ENCODE assay signal across 31 mouse cellular contexts in genomic region chr1:172387246-172387645, GRCm38 (mm10). TPM values are rescaled to one million over a fixed set of nuclear protein-coding genes. Genes with fewer than 3 reads are reported as not detected.
DNase-seq lines count a peak whose midpoint lies in the region; ATAC-seq lines count a peak whose summit lies in the region.
"Had no signal": no experiment of that assay in that cellular context is flagged by ENCODE, and none has a peak within 500 bp of the region (broad histone marks: within the 10 kb centered on the region; RNA-seq: fewer than 3 reads in every experiment).

No protein-coding gene starts in this region.

- peak; percentile 31; the same call in 1 of the 2 replicates for ATAC-seq in frontal cortex, adult (ENCODE audit: low TSS enrichment)
- peak; percentile 79 for ATAC-seq in forebrain, embryonic 15.5 days (replicated peaks)
- ATAC-seq: activated CD4-positive, CD25-positive, alpha-beta regulatory T cell, adult 4 months; CD4-positive, CD25-positive, alpha-beta regulatory T cell, adult 4 months; intestine, postnatal 0 days had no signal

- H3K9me3 ChIP-seq in forebrain, embryonic 15.5 days = no peaks in the 10 kb centered on the region
- H3K9me3 ChIP-seq: embryonic facial prominence, embryonic 12.5 days; embryonic facial prominence, embryonic 15.5 days; heart, embryonic 13.5 days; hindbrain, embryonic 12.5 days; hindbrain, embryonic 15.5 days had no signal

- WGBS in forebrain, embryonic 15.5 days = 34% methylated on average over 5 of the region's 5 CpGs

- intact Hi-C loops in left cerebral cortex, postnatal 36 days (cut with DNase I) = no loop called here

- H3K27me3 ChIP-seq in forebrain, embryonic 15.5 days = no peaks in the 10 kb centered on the region
- H3K27me3 ChIP-seq: embryonic facial prominence, embryonic 12.5 days; embryonic facial prominence, embryonic 15.5 days; hindbrain, embryonic 12.5 days; hindbrain, embryonic 15.5 days had no signal

- no peak for DNase-seq in frontal cortex, postnatal 25 days (ENCODE audit: low spot score in 2 of 2)
- DNase-seq in Muller cell, postnatal 12 days (ENCODE audit: inconsistent ontology term) = peak; percentile 63
- DNase-seq in brain, adult 2 months (ENCODE audit: low read depth, low spot score) = peak; percentile 31
- no peak for DNase-seq in left cerebral cortex, postnatal 36 days (ENCODE audit: low spot score in 2 of 2)
- DNase-seq in urinary bladder, postnatal 36 days (ENCODE audit: low spot score in 2 of 2) = no peak
- no peak for DNase-seq in left cerebral cortex, adult 18-20 months (ENCODE audit: low spot score in 2 of 2)
- DNase-seq: adrenal gland, adult 8-10 months; adrenal gland, postnatal 25 days; cerebellum, adult 11 months; cerebellum, adult 2 months; cerebellum, adult 9-11 months; cerebellum, postnatal 25 days; gastrocnemius, postnatal 25 days; heart, adult 18-20 months had no signal

- no peak overlapping the region for H3K4me3 ChIP-seq in forebrain, embryonic 15.5 days
- H3K4me3 ChIP-seq: embryonic facial prominence, embryonic 12.5 days; embryonic facial prominence, embryonic 15.5 days; heart, embryonic 13.5 days; hindbrain, embryonic 12.5 days; hindbrain, embryonic 15.5 days had no signal

- peak overlapping the region; percentile 74 for H3K27ac ChIP-seq in forebrain, embryonic 15.5 days (replicated peaks)
- H3K27ac ChIP-seq: embryonic facial prominence, embryonic 12.5 days; embryonic facial prominence, embryonic 15.5 days; heart, embryonic 13.5 days; hindbrain, embryonic 12.5 days; hindbrain, embryonic 15.5 days had no signal

- no peaks in the 10 kb centered on the region for H3K36me3 ChIP-seq in forebrain, embryonic 15.5 days
- H3K36me3 ChIP-seq: embryonic facial prominence, embryonic 12.5 days; embryonic facial prominence, embryonic 15.5 days; hindbrain, embryonic 15.5 days had no signal

- peaks cover 6% of the 10 kb centered on the region for H3K4me1 ChIP-seq in forebrain, embryonic 15.5 days

- H3K4me2 ChIP-seq in forebrain, embryonic 15.5 days (replicated peaks) = no peak overlapping the region
- H3K4me2 ChIP-seq: embryonic facial prominence, embryonic 12.5 days; embryonic facial prominence, embryonic 15.5 days; heart, embryonic 13.5 days; hindbrain, embryonic 12.5 days; hindbrain, embryonic 15.5 days had no signal

- no peak overlapping the region for H3K9ac ChIP-seq in forebrain, embryonic 15.5 days (replicated peaks)
- H3K9ac ChIP-seq: embryonic facial prominence, embryonic 12.5 days; embryonic facial prominence, embryonic 15.5 days; heart, embryonic 13.5 days; hindbrain, embryonic 12.5 days; hindbrain, embryonic 15.5 days had no signal

RNA-seq across cellular contexts. Expression of gene Pigm, which starts 10.9 kb away (rescaled TPM):
- 4.7 TPM in 2 replicates for polyA plus RNA-seq in forebrain, embryonic 15.5 days (2015; fragmentation: Nextera tagmentation; extraction: Ambion mirVana)
- total RNA-seq in left cerebral cortex, postnatal 36 days (2021) = 1 to 10 TPM; 7.8 to 8.3 TPM
- total RNA-seq in left cerebral cortex, adult 18-20 months (2021) = 1 to 10 TPM; 7.9 to 8.6 TPM

RNA-seq across cellular contexts. Expression of gene Kcnj10, which starts 46.2 kb away (rescaled TPM):
- polyA plus RNA-seq in forebrain, embryonic 15.5 days (2015; fragmentation: Nextera tagmentation; extraction: Ambion mirVana) = 1.7 and 1.9 TPM in 2 replicates
- total RNA-seq in left cerebral cortex, postnatal 36 days (2021) = 10 to 100 TPM; 86.8 to 97.1 TPM
- 10 to 100 TPM; 67.5 to 87.1 TPM for total RNA-seq in left cerebral cortex, adult 18-20 months (2021)
- total RNA-seq: hematopoietic stem cell, adult 5-6 weeks had no signal
- polyA plus RNA-seq: C2C12; CD4-positive, CD25-positive, alpha-beta regulatory T cell, adult 4 months; heart, embryonic 13.5 days had no signal

RNA-seq across cellular contexts. Expression of gene Kcnj9, which starts 58.1 kb away (rescaled TPM):
- 3.4 and 3.5 TPM in 2 replicates for polyA plus RNA-seq in forebrain, embryonic 15.5 days (2015; fragmentation: Nextera tagmentation; extraction: Ambion mirVana)
- total RNA-seq in left cerebral cortex, postnatal 36 days (2021) = 100 to 1,000 TPM; 134 to 136 TPM
- total RNA-seq in left cerebral cortex, adult 18-20 months (2021) = 100 to 1,000 TPM; 132 to 133 TPM
- total RNA-seq: common myeloid progenitor, adult 5-6 weeks; gastrocnemius, adult 8-10 months; gastrocnemius, postnatal 25 days; heart, adult 18-20 months; hematopoietic stem cell, adult 5-6 weeks; MEL had no signal
- polyA plus RNA-seq: CD4-positive, CD25-positive, alpha-beta regulatory T cell, adult 4 months; heart, embryonic 13.5 days; heart, embryonic 16.5 days; intestine, embryonic 14.5 days had no signal

Comparison
In these comparisons a context has a peak if more than half of its experiments do, and no peak if none do; other contexts are left out.
1. DNase-seq: peak in Muller cell, postnatal 12 days (single experiment) and brain, adult 2 months (single experiment); none in frontal cortex, postnatal 25 days (0 of 2), left cerebral cortex, postnatal 36 days (0 of 2), urinary bladder, postnatal 36 days (0 of 2) and left cerebral cortex, adult 18-20 months (0 of 2).